Mouse (Mus musculus) forebrain, embryonic 13.5 days (tissue): ENCODE results near the gene Bloc1s1. TPM values are rescaled to one million over a fixed set of nuclear protein-coding genes. Genes with fewer than 3 reads are reported as not detected.

ENCODE experiments used
- ATAC-seq: fragments of 200-750 bp; cut with Nextera tagmentation; 2 replicates; pipeline ENCODE4 v1.8.0; 2017
- H3K27ac ChIP-seq: fragments of 300-500 bp; sonication (generic); 2 replicates; pipeline ENCODE4 v1.5.1; 2015; ENCODE audit warnings: inconsistent platforms, mild to moderate bottlenecking, moderate library complexity
- H3K27me3 ChIP-seq: fragments of 300-500 bp; sonication (generic); 2 replicates; pipeline ENCODE4 v1.6.1; 2015; ENCODE audit warnings: mild to moderate bottlenecking, inconsistent platforms
- H3K36me3 ChIP-seq: fragments of 300-500 bp; sonication (generic); 2 replicates; pipeline ENCODE4 v1.6.1; 2015; ENCODE audit warnings: mild to moderate bottlenecking, inconsistent platforms; ENCODE audit not compliant: poor library complexity, severe bottlenecking
- H3K4me1 ChIP-seq: fragments of 300-500 bp; sonication (generic); 2 replicates; pipeline ENCODE4 v1.6.1; 2015; ENCODE audit warnings: inconsistent platforms
- H3K4me2 ChIP-seq: fragments of 300-500 bp; sonication (generic); 2 replicates; pipeline ENCODE4 v1.6.1; 2015; ENCODE audit warnings: inconsistent platforms, mild to moderate bottlenecking, moderate library complexity
- H3K4me3 ChIP-seq: fragments of 300-500 bp; sonication (generic); 2 replicates; pipeline ENCODE4 v1.5.1; 2015; ENCODE audit warnings: mild to moderate bottlenecking, inconsistent platforms
- H3K9ac ChIP-seq: fragments of 300-500 bp; sonication (generic); 2 replicates; pipeline ENCODE4 v1.6.1; 2015; ENCODE audit warnings: mild to moderate bottlenecking, inconsistent platforms
- H3K9me3 ChIP-seq: fragments of 300-500 bp; sonication (generic); replicated peaks from 2 replicates; pipeline ENCODE4 v1.6.1; 2016; ENCODE audit warnings: inconsistent platforms
- WGBS: fragments of 180-500 bp; shearing (Covaris S2); methylation state at CpG from one replicate; pipeline ENCODE4 v1.1.7; 2015; 5-methylcytosine and 5-hydroxymethylcytosine counted together
- polyA plus RNA-seq: library from polyadenylated mRNA; unstranded; fragments of >200 nt; fragmentation: Nextera tagmentation; extraction: Ambion mirVana; gene quantifications from 2 replicates; pipeline ENCODE4 v1.2.1, GENCODE M21; 2015

Gene Bloc1s1
- polyA plus RNA-seq, 1 experiment from 2014 or later: 241 TPM

GRCm38 (mm10) chr10:128913219-128913618 is 10.6 kb downstream of the Bloc1s1 start:
- no peak overlapping the region for H3K9ac ChIP-seq
- no peak overlapping the region for H3K27ac ChIP-seq
- peaks cover 16% of the 10 kb centered on the region for H3K4me1 ChIP-seq
- WGBS: 4% methylated on average over 5 of the region's 5 CpGs
- peak; percentile 31 for ATAC-seq
- H3K4me3 ChIP-seq: no peak overlapping the region
- H3K27me3 ChIP-seq: peaks cover 3% of the 10 kb centered on the region; the same call in 1 of the 2 replicates
- no peak overlapping the region for H3K4me2 ChIP-seq
- no peaks in the 10 kb centered on the region for H3K9me3 ChIP-seq
- peaks cover 22% of the 10 kb centered on the region for H3K36me3 ChIP-seq

- no peak for ATAC-seq
- WGBS: 90% methylated on average over 4 of the region's 4 CpGs
- H3K27me3 ChIP-seq: peaks cover 5% of the 10 kb centered on the region; the same call in 1 of the 2 replicates
These were observed 11.0 kb downstream of the Bloc1s1 start for GRCm38 (mm10) chr10:128912791-128913190.

GRCm38 (mm10) chr10:128912268-128912667 is 11.6 kb downstream of the Bloc1s1 start:
- Histone ChIP-seq H3K36me3 (peaks cover 13% of the 10 kb centered on the region; the same call in 1 of the 2 replicates), H3K27ac (no peak overlapping the region), H3K4me2 (no peak overlapping the region), H3K27me3 (peaks cover 5% of the 10 kb centered on the region; the same call in 1 of the 2 replicates), H3K9me3 (no peaks in the 10 kb centered on the region), H3K9ac (no peak overlapping the region), H3K4me3 (no peak overlapping the region), H3K4me1 (peaks cover 16% of the 10 kb centered on the region)
- no peak for ATAC-seq
- 79% methylated on average over 4 of the region's 4 CpGs for WGBS

More at GRCm38 (mm10) chr10:128912791-128913190, 11.0 kb downstream of the Bloc1s1 start:
- Histone ChIP-seq H3K4me1 (peaks cover 16% of the 10 kb centered on the region), H3K9ac (no peak overlapping the region), H3K4me3 (no peak overlapping the region), H3K9me3 (no peaks in the 10 kb centered on the region), H3K27ac (peak overlapping the region; percentile 44; the same call in 1 of the 2 replicates), H3K36me3 (peaks cover 18% of the 10 kb centered on the region), H3K4me2 (no peak overlapping the region)

GRCm38 (mm10) chr10:128911430-128911829 is 12.4 kb downstream of the Bloc1s1 start:
- Histone ChIP-seq H3K4me1 (peaks cover 16% of the 10 kb centered on the region), H3K27ac (no peak overlapping the region), H3K27me3 (peaks cover 5% of the 10 kb centered on the region; the same call in 1 of the 2 replicates), H3K4me2 (peak overlapping the region; percentile 83; the same call in 1 of the 2 replicates), H3K4me3 (no peak overlapping the region), H3K36me3 (peaks cover 8% of the 10 kb centered on the region; the same call in 1 of the 2 replicates), H3K9ac (no peak overlapping the region), H3K9me3 (no peaks in the 10 kb centered on the region)
- ATAC-seq: no peak
- 98% methylated on average over 6 of the region's 6 CpGs for WGBS

GRCm38 (mm10) chr10:128910066-128910841 is 13.6 kb downstream of the Bloc1s1 start:
- WGBS: 1% methylated on average over 51 of the region's 66 CpGs
- peaks cover 16% of the 10 kb centered on the region for H3K4me1 ChIP-seq
- H3K27ac ChIP-seq: 0 out of 2 replicates have a peak overlapping the region, but pooled peaks have one; percentile 19

GRCm38 (mm10) chr10:128909567-128910028 is 14.2 kb downstream of the Bloc1s1 start:
- Histone ChIP-seq H3K9ac (peak overlapping the region; percentile 82), H3K36me3 (peaks cover 4% of the 10 kb centered on the region; the same call in 1 of the 2 replicates), H3K9me3 (no peaks in the 10 kb centered on the region), H3K4me3 (peak overlapping the region; percentile 74), H3K4me2 (peak overlapping the region; percentile 83), H3K27me3 (peaks cover 5% of the 10 kb centered on the region; the same call in 1 of the 2 replicates), H3K4me1 (peaks cover 16% of the 10 kb centered on the region), H3K27ac (0 out of 2 replicates have a peak overlapping the region, but pooled peaks have one; percentile 19)
- WGBS: under 1% methylated on average over 29 of the region's 41 CpGs
- peak; percentile 63 for ATAC-seq

More at GRCm38 (mm10) chr10:128910066-128910841, 13.6 kb downstream of the Bloc1s1 start:
- Histone ChIP-seq H3K9ac (peak overlapping the region; percentile 82), H3K9me3 (no peaks in the 10 kb centered on the region), H3K36me3 (peaks cover 4% of the 10 kb centered on the region; the same call in 1 of the 2 replicates), H3K4me2 (peak overlapping the region; percentile 83), H3K27me3 (peaks cover 5% of the 10 kb centered on the region; the same call in 1 of the 2 replicates), H3K4me3 (peak overlapping the region; percentile 74)
- ATAC-seq: peak; percentile 37

- 53% methylated on average over 13 of the region's 13 CpGs for WGBS
- peaks cover 16% of the 10 kb centered on the region for H3K4me1 ChIP-seq
- no peak overlapping the region for H3K27ac ChIP-seq
- 0 out of 2 replicates have a peak overlapping the region, but pooled peaks have one; percentile 82 for H3K9ac ChIP-seq
- H3K36me3 ChIP-seq: peaks cover 1% of the 10 kb centered on the region; the same call in 1 of the 2 replicates
- H3K4me3 ChIP-seq: peak overlapping the region; percentile 74
- H3K27me3 ChIP-seq: peaks cover 5% of the 10 kb centered on the region; the same call in 1 of the 2 replicates
- no peak for ATAC-seq
- H3K9me3 ChIP-seq: no peaks in the 10 kb centered on the region
- H3K4me2 ChIP-seq: peak overlapping the region; percentile 83
These were observed 14.9 kb downstream of the Bloc1s1 start for GRCm38 (mm10) chr10:128908778-128909448.

GRCm38 (mm10) chr10:128904812-128905211 is 19.0 kb downstream of the Bloc1s1 start:
- ATAC-seq: no peak
- H3K9ac ChIP-seq: no peak overlapping the region
- H3K36me3 ChIP-seq: no peaks in the 10 kb centered on the region
- 76% methylated on average over 5 of the region's 5 CpGs for WGBS
- no peak overlapping the region for H3K4me3 ChIP-seq
- no peak overlapping the region for H3K27ac ChIP-seq
- no peaks in the 10 kb centered on the region for H3K9me3 ChIP-seq
- H3K4me1 ChIP-seq: peaks cover 7% of the 10 kb centered on the region; the same call in 1 of the 2 replicates
- no peak overlapping the region for H3K4me2 ChIP-seq
- peaks cover 5% of the 10 kb centered on the region; the same call in 1 of the 2 replicates for H3K27me3 ChIP-seq

GRCm38 (mm10) chr10:128902409-128902988 is 21.3 kb downstream of the Bloc1s1 start:
- 75% methylated on average over 3 of the region's 3 CpGs for WGBS
- no peaks in the 10 kb centered on the region for H3K27me3 ChIP-seq
- H3K4me3 ChIP-seq: no peak overlapping the region
- H3K4me1 ChIP-seq: no peaks in the 10 kb centered on the region
- H3K27ac ChIP-seq: no peak overlapping the region
- no peaks in the 10 kb centered on the region for H3K36me3 ChIP-seq
- H3K4me2 ChIP-seq: no peak overlapping the region
- H3K9ac ChIP-seq: no peak overlapping the region
- no peak for ATAC-seq
- H3K9me3 ChIP-seq: no peaks in the 10 kb centered on the region

- H3K27ac ChIP-seq: no peak overlapping the region
- H3K4me1 ChIP-seq: peaks cover under 1% of the 10 kb centered on the region; the same call in 1 of the 2 replicates
- no peaks in the 10 kb centered on the region for H3K9me3 ChIP-seq
- H3K27me3 ChIP-seq: peaks cover 7% of the 10 kb centered on the region
- no peak for ATAC-seq
- H3K4me3 ChIP-seq: no peak overlapping the region
- H3K36me3 ChIP-seq: no peaks in the 10 kb centered on the region
- 78% methylated on average over 1 of the region's 1 CpGs for WGBS
- no peak overlapping the region for H3K4me2 ChIP-seq
- no peak overlapping the region for H3K9ac ChIP-seq
These were observed 22.4 kb downstream of the Bloc1s1 start for GRCm38 (mm10) chr10:128901409-128901808.

- Histone ChIP-seq H3K9me3 (no peaks in the 10 kb centered on the region), H3K9ac (no peak within 1 kb of the TSS), H3K4me3 (no peak within 1 kb of the TSS), H3K27ac (no peak within 1 kb of the TSS), H3K4me2 (no peak within 1 kb of the TSS), H3K4me1 (peaks cover 7% of the 10 kb centered on the region), H3K27me3 (peaks cover 14% of the 10 kb centered on the region), H3K36me3 (no peaks in the 10 kb centered on the region)
- no peak for ATAC-seq
- WGBS: 71% methylated on average over 3 of the region's 3 CpGs
These were observed 23.1 kb downstream of the Bloc1s1 start, which contains the start of gene Cd63 for GRCm38 (mm10) chr10:128900698-128901097. Cd63 (plus strand) TSS chr10:128900989.
